Mouse (Mus musculus) heart, adult 8-10 months (tissue): ENCODE data around the gene Dirc2. TPM values are rescaled to one million over a fixed set of nuclear protein-coding genes. Genes with fewer than 3 reads are reported as not detected.

ENCODE experiments used
- DNase-seq: peaks from one replicate; pipeline ENCODE4 v3.0.0; 2022; ENCODE audit warnings: low spot score
- total RNA-seq, 4 experiments: library from RNA; stranded (reverse); gene quantifications; 2 replicates each; pipeline ENCODE4 v1.2.4; 2022

Gene Dirc2
- total RNA-seq, 4 experiments from 2014 or later: 52.1 to 60.6 (median 55.7) TPM

- DNase-seq: no peak
Observed at GRCm38 (mm10) chr16:35685027-35685426, 84.1 kb downstream of the Dirc2 start.

- DNase-seq: peak; percentile 54
Observed at GRCm38 (mm10) chr16:35681327-35682108, 87.6 kb downstream of the Dirc2 start.

GRCm38 (mm10) chr16:35678476-35678875 lies 90.7 kb downstream of the Dirc2 start:
- DNase-seq: no peak

- no peak for DNase-seq
Observed at GRCm38 (mm10) chr16:35677511-35678113, 91.5 kb downstream of the Dirc2 start.

GRCm38 (mm10) chr16:35664847-35665246 lies 104.3 kb downstream of the Dirc2 start:
- no peak for DNase-seq

GRCm38 (mm10) chr16:35663831-35664414 lies 105.2 kb downstream of the Dirc2 start:
- DNase-seq: no peak

- DNase-seq: no peak
Observed at GRCm38 (mm10) chr16:35660222-35660621, 108.9 kb downstream of the Dirc2 start.

GRCm38 (mm10) chr16:35653951-35654350 lies 115.2 kb downstream of the Dirc2 start:
- no peak for DNase-seq

GRCm38 (mm10) chr16:35652706-35653105 lies 116.5 kb downstream of the Dirc2 start:
- no peak for DNase-seq

GRCm38 (mm10) chr16:35652206-35652605 lies 117.0 kb downstream of the Dirc2 start:
- peak; percentile 31 for DNase-seq

- no peak for DNase-seq
Observed at GRCm38 (mm10) chr16:35648862-35649261, 120.3 kb downstream of the Dirc2 start.

Other genes with a start within 250 kb of the Dirc2 start
- 1 to 10 TPM; 1.6 to 3.1 (median 1.9) TPM for gene Sema5b, start 228.2 kb downstream of the Dirc2 start, total RNA-seq
- 1 to 10 TPM; 2.2 to 3.6 (median 2.6) TPM for gene Hspbap1, start 1.0 kb upstream of the Dirc2 start, total RNA-seq
- gene Parp14, start 102.2 kb upstream of the Dirc2 start, total RNA-seq: 10 to 100 TPM in 2 of 4 experiments, 1 to 10 TPM in 2; 8.3 to 12.5 (median 10.3) TPM
- 10 to 100 TPM in 2 of 4 experiments, 1 to 10 TPM in 2; 7.5 to 11.6 (median 9.8) TPM for gene Parp9, start 169.1 kb upstream of the Dirc2 start, total RNA-seq
- gene Dtx3l, start 169.8 kb upstream of the Dirc2 start, total RNA-seq: 10 to 100 TPM in 2 of 4 experiments, 1 to 10 TPM in 2; 8.1 to 11.3 (median 10.3) TPM
- 100 to 1,000 TPM; 115 to 133 (median 122) TPM for gene Kpna1, start 209.4 kb upstream of the Dirc2 start, total RNA-seq